Mouse (Mus musculus) heart, embryonic 10.5 days (tissue): ENCODE results near the gene Aplnr. TPM values are rescaled to one million over a fixed set of nuclear protein-coding genes. Genes with fewer than 3 reads are reported as not detected.

Experiments used
- DNase-seq: peaks from one replicate; pipeline ENCODE4 v3.0.0-alpha.2; 2017; ENCODE audit warnings: low spot score
- H3K27ac ChIP-seq: fragments of 300-500 bp; sonication (generic); 2 replicates; pipeline ENCODE4 v1.5.1; 2016; ENCODE audit warnings: mild to moderate bottlenecking
- H3K27me3 ChIP-seq: fragments of 300-500 bp; sonication (generic); 2 replicates; pipeline ENCODE4 v1.6.1; 2016; ENCODE audit warnings: mild to moderate bottlenecking; ENCODE audit not compliant: poor library complexity, insufficient read depth, severe bottlenecking
- H3K36me3 ChIP-seq: fragments of 300-500 bp; sonication (generic); 2 replicates; pipeline ENCODE4 v1.6.1; 2016; ENCODE audit warnings: mild to moderate bottlenecking, moderate library complexity
- H3K4me1 ChIP-seq: fragments of 300-500 bp; sonication (generic); 2 replicates; pipeline ENCODE4 v1.6.1; 2016; ENCODE audit warnings: mild to moderate bottlenecking
- H3K4me3 ChIP-seq: fragments of 300-500 bp; sonication (generic); 2 replicates; pipeline ENCODE4 v1.5.1; 2016; ENCODE audit warnings: mild to moderate bottlenecking, moderate library complexity
- H3K9me3 ChIP-seq: fragments of 300-500 bp; sonication (generic); 2 replicates; pipeline ENCODE4 v1.6.1; 2016; ENCODE audit warnings: mild to moderate bottlenecking, moderate library complexity
- WGBS: fragments of 180-500 bp; shearing (Covaris S2); methylation state at CpG from one replicate; pipeline ENCODE4 v1.1.7; 2016; 5-methylcytosine and 5-hydroxymethylcytosine counted together
- polyA plus RNA-seq: library from polyadenylated mRNA; unstranded; fragments of >200 nt; fragmentation: Nextera tagmentation; extraction: Ambion mirVana; gene quantifications from 2 replicates; pipeline ENCODE4 v1.2.1, GENCODE M21; 2016

Aplnr gene
- polyA plus RNA-seq, 1 experiment from 2014 or later, result 23.8 TPM

DNA sequence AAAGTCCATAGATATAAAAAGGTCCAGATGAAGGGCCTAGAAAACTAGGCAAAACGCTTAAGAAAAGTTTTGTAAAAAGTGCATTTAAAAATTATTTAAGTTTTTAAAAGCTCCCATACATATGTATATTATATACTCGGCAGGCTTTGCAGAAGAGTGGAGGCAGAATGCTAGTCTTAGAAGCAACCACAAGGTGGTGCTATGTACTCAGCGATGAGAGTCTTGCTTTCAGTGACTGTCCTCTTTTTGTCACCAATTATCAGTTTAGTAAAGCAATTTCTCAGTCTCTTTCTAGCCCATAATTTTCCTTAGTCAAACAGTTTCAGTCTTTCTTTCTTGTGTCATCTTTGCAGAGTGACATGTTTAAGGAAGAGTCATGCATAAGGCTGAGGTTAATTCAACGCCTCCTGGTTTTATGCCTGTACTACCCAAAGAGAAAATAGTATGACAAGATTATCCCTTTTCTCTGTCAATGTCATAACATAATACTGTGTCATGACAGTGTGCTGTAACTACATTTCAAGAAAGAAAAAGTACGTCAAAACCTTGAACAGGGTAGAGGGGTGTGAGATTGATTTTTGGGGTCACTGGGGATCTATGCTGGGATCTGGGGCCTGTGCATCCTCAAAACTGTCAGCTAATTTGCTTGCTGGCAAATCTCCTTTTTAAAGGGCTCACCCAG lies 12.7 kb upstream of the Aplnr start:
- Histone ChIP-seq H3K27ac (no peak overlapping the region), H3K4me1 (no peaks in the 10 kb centered on the region), H3K9me3 (no peaks in the 10 kb centered on the region), H3K27me3 (no peaks in the 10 kb centered on the region), H3K36me3 (no peaks in the 10 kb centered on the region), H3K4me3 (no peak overlapping the region)
- WGBS, result 26% methylated on average over 5 of the region's 5 CpGs
- DNase-seq, result no peak

- Histone ChIP-seq H3K27ac (no peak overlapping the region), H3K4me1 (0 out of 2 replicates have a peak, but pooled peaks cover under 1% of the 10 kb centered on the region), H3K27me3 (no peaks in the 10 kb centered on the region), H3K9me3 (no peaks in the 10 kb centered on the region), H3K4me3 (no peak overlapping the region), H3K36me3 (no peaks in the 10 kb centered on the region)
- WGBS, result 13% methylated on average over 1 of the region's 1 CpGs
- peak; percentile 86 for DNase-seq
Measured at GRCm38 (mm10) chr2:85123869-85124535, 12.0 kb upstream of the Aplnr start.

GRCm38 (mm10) chr2:85129496-85129971 lies 6.5 kb upstream of the Aplnr start:
- Histone ChIP-seq H3K9me3 (no peaks in the 10 kb centered on the region), H3K27ac (peak overlapping the region; percentile 69; the same call in 1 of the 2 replicates), H3K27me3 (no peaks in the 10 kb centered on the region), H3K4me1 (peaks cover 37% of the 10 kb centered on the region), H3K4me3 (no peak overlapping the region), H3K36me3 (no peaks in the 10 kb centered on the region)
- 27% methylated on average over 6 of the region's 6 CpGs for WGBS
- DNase-seq, result no peak

- peak overlapping the region; percentile 69; the same call in 1 of the 2 replicates for H3K27ac ChIP-seq
- H3K9me3 ChIP-seq, result no peaks in the 10 kb centered on the region
- H3K36me3 ChIP-seq, result no peaks in the 10 kb centered on the region
- H3K4me1 ChIP-seq, result peaks cover 39% of the 10 kb centered on the region
- WGBS, result 13% methylated on average over 2 of the region's 2 CpGs
- 0 out of 2 replicates have a peak, but pooled peaks cover 1% of the 10 kb centered on the region for H3K27me3 ChIP-seq
- DNase-seq, result no peak
- no peak overlapping the region for H3K4me3 ChIP-seq
Measured at GRCm38 (mm10) chr2:85131226-85131625, 4.8 kb upstream of the Aplnr start.

DNA sequence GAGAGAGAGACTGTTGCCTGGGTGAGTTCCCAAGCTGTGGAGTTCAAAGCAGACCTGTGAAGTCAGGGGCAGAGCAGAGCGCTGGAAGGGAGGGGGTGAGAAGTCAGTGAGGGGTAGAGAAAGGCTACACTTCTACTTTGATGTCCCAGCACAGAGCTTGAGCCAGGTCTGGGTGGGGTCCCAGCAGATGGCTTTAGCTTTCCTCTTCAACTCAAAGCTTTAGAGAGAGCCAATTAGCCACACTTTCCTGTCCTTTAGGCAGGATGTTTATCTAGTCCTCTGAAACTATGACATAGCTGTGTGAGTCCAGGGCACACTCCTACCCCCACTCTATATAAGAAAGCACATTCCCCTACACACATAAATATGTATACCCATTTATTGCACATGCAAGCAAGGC lies 4.3 kb upstream of the Aplnr start:
- Histone ChIP-seq H3K36me3 (no peaks in the 10 kb centered on the region), H3K4me3 (no peak overlapping the region), H3K27ac (peak overlapping the region; percentile 69; the same call in 1 of the 2 replicates), H3K27me3 (peaks cover 6% of the 10 kb centered on the region; the same call in 1 of the 2 replicates), H3K9me3 (no peaks in the 10 kb centered on the region), H3K4me1 (peaks cover 44% of the 10 kb centered on the region)
- WGBS, result 0% methylated on average over 1 of the region's 1 CpGs
- DNase-seq, result no peak

DNA sequence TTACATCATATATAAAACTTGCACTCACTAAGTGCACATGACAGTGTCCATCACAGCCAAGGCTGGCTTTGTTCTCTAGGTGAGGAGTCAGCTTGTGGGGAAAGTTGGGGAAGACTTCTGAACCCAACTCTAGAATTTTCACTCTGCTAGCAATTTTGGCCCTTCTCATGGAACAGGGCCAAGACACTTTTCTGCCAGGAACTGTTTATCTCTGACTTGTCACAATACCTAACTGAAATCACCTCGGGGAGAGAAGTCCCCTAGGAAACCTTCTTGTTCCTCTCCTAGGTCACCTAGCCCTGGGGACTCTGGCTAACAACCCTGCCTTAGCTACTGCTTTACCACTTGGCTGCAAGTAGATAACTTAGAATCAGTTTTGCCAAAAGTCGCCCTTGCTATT lies 3.8 kb upstream of the Aplnr start:
- peak overlapping the region; percentile 32; the same call in 1 of the 2 replicates for H3K27ac ChIP-seq

DNA sequence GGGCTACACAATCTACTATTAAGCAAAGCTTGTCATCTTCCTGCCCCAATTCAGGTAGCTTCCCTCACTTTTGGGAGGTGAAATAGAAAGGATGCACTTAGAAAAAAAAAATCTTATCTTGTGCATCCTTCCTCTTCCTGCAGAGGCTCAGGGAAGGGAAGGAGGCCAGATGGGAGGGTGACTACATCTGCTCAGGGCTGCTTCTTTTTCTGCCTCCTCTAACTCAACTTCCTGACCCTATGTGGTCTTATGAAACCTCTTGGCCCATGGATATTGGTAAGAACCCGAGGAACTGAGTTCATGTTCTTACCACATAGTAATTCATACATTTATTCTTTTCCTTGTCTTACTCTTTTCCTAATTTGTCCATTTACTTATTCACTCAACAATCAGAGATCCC lies 926 bp upstream of the Aplnr start:
- Histone ChIP-seq H3K9me3 (no peaks in the 10 kb centered on the region), H3K4me3 (no peak overlapping the region), H3K27ac (no peak overlapping the region), H3K4me1 (peaks cover 58% of the 10 kb centered on the region), H3K27me3 (peaks cover 11% of the 10 kb centered on the region; the same call in 1 of the 2 replicates), H3K36me3 (no peaks in the 10 kb centered on the region)
- WGBS, result 23% methylated on average over 1 of the region's 1 CpGs
- DNase-seq, result no peak

More for the DNA sequence above, 3.8 kb upstream of the Aplnr start:
- Histone ChIP-seq H3K4me1 (peaks cover 48% of the 10 kb centered on the region), H3K4me3 (no peak overlapping the region), H3K27me3 (peaks cover 11% of the 10 kb centered on the region; the same call in 1 of the 2 replicates), H3K9me3 (no peaks in the 10 kb centered on the region), H3K36me3 (no peaks in the 10 kb centered on the region)
- WGBS, result 31% methylated on average over 2 of the region's 2 CpGs
- DNase-seq, result no peak

- Histone ChIP-seq H3K4me1 (peaks cover 48% of the 10 kb centered on the region), H3K9me3 (no peaks in the 10 kb centered on the region), H3K36me3 (no peaks in the 10 kb centered on the region), H3K27me3 (peaks cover 11% of the 10 kb centered on the region; the same call in 1 of the 2 replicates), H3K4me3 (peak overlapping the region; percentile 31), H3K27ac (peak overlapping the region; percentile 56; the same call in 1 of the 2 replicates)
- 53% methylated on average over 21 of the region's 21 CpGs for WGBS
- no peak for DNase-seq
Measured at GRCm38 (mm10) chr2:85136831-85137520, 951 bp downstream of the Aplnr start.

GRCm38 (mm10) chr2:85137601-85138140 lies 1.6 kb downstream of the Aplnr start:
- Histone ChIP-seq H3K27me3 (peaks cover 11% of the 10 kb centered on the region; the same call in 1 of the 2 replicates), H3K27ac (peak overlapping the region; percentile 56; the same call in 1 of the 2 replicates), H3K9me3 (no peaks in the 10 kb centered on the region), H3K36me3 (no peaks in the 10 kb centered on the region), H3K4me1 (peaks cover 42% of the 10 kb centered on the region), H3K4me3 (peak overlapping the region; percentile 31)
- no peak for DNase-seq
- WGBS, result 34% methylated on average over 10 of the region's 10 CpGs

DNA sequence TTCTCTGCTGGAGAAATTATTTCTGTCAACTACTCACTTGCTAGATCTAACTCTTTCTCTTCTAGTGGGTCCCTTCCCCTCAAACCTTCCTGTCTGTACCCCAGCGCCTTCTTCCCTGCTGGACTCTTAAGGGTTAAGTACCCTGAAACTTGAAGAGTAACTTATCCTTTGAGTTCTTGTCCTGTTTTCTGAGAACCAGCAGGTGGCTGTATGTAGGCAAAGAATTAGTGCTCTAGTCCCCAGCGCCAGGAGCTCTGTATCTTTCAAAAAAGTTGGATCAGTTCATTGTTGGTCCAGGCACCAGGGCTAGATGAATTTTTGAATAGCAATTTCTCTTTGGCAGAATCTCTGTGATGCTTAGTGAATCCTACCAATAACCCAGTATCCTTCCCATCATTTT lies 2.1 kb downstream of the Aplnr start:
- peak overlapping the region; percentile 31; the same call in 1 of the 2 replicates for H3K4me3 ChIP-seq
- WGBS, result 25% methylated on average over 2 of the region's 2 CpGs

DNA sequence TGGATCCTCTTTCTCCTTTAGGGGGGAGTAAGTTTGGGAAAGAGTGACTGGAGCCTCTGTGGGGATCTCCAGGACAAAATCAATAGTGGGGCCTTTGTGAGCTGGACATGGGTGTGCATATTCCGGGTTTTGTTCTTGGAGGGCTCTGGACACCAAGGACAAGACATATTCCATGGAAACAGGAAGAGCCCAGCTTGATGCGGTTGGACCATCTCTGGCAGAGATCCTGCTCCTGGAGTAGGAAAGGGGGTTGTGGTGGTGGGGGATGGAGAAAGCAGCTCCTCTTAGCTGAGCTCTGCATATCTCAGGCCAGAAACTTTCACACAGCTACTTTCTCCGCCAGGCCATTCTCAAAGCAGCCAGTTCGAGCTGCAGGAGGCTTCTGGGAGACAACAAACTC lies 3.4 kb downstream of the Aplnr start:
- H3K27me3 ChIP-seq, result peaks cover 11% of the 10 kb centered on the region; the same call in 1 of the 2 replicates
- peaks cover 39% of the 10 kb centered on the region for H3K4me1 ChIP-seq
- no peaks in the 10 kb centered on the region for H3K9me3 ChIP-seq
- H3K4me3 ChIP-seq, result peak overlapping the region; percentile 3; the same call in 1 of the 2 replicates
- 0 out of 2 replicates have a peak overlapping the region, but pooled peaks have one; percentile 10 for H3K27ac ChIP-seq
- H3K36me3 ChIP-seq, result no peaks in the 10 kb centered on the region
- DNase-seq, result no peak
- WGBS, result 26% methylated on average over 4 of the region's 4 CpGs

More for the DNA sequence above, 2.1 kb downstream of the Aplnr start:
- Histone ChIP-seq H3K27me3 (peaks cover 11% of the 10 kb centered on the region; the same call in 1 of the 2 replicates), H3K27ac (no peak overlapping the region), H3K36me3 (no peaks in the 10 kb centered on the region), H3K9me3 (no peaks in the 10 kb centered on the region), H3K4me1 (peaks cover 39% of the 10 kb centered on the region)
- no peak for DNase-seq

- WGBS, result 25% methylated on average over 7 of the region's 7 CpGs
- no peak overlapping the region for H3K4me3 ChIP-seq
Measured at GRCm38 (mm10) chr2:85139846-85140245, 3.8 kb downstream of the Aplnr start.

More at GRCm38 (mm10) chr2:85139846-85140245, 3.8 kb downstream of the Aplnr start:
- Histone ChIP-seq H3K9me3 (no peaks in the 10 kb centered on the region), H3K36me3 (no peaks in the 10 kb centered on the region), H3K4me1 (peaks cover 39% of the 10 kb centered on the region), H3K27me3 (peaks cover 11% of the 10 kb centered on the region; the same call in 1 of the 2 replicates), H3K27ac (no peak overlapping the region)
- DNase-seq, result no peak
